Mouse (Mus musculus): ENCODE measurements at regions not wholly inside any gene's neighbourhood (a gene's known extent, or its start where the extent isn't known, plus 50 kb on each side); places are given as distances from the start of the nearest gene placed in this dataset.
A peak's percentile ranks its signal among the peaks of the same experiment; 100 is the strongest.

DNA sequence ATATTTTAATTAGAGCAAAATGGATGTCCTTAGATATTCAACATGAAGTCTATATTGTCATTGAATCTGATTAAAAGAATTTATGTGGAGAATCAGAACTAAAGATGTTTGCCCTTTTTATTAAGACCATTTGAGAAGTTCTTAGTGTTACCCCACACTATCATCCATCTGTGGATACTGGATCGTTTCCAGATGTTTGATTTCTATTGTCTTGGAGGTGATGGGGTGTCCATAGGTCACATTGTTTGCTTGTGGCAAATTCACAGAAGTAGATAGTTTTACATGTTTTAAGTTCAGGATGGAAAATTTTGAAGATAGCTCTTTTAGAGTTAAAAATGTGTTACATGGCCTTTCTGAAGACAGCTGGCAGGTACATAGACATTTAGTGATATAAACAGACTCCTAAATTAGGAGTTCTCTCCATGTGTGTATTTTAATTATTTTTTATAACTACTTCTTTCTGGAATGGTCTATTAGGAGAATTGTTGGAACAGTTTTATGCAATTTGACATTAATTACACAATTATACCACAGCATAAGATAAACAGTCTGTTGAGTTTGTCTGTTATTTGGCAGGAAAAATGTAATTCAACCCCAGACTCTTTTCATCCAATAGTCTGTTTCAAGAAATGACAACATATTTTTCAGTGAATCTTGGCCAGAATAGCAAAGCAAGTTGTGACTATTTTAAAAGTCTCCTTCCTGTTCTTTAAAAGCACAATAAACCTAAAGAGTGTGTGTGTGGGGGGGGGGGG, 368.8 kb upstream of the Plscr5 start:
- intact Hi-C loops (cut with DNase I): no loop called here
- no peak for DNase-seq

DNA sequence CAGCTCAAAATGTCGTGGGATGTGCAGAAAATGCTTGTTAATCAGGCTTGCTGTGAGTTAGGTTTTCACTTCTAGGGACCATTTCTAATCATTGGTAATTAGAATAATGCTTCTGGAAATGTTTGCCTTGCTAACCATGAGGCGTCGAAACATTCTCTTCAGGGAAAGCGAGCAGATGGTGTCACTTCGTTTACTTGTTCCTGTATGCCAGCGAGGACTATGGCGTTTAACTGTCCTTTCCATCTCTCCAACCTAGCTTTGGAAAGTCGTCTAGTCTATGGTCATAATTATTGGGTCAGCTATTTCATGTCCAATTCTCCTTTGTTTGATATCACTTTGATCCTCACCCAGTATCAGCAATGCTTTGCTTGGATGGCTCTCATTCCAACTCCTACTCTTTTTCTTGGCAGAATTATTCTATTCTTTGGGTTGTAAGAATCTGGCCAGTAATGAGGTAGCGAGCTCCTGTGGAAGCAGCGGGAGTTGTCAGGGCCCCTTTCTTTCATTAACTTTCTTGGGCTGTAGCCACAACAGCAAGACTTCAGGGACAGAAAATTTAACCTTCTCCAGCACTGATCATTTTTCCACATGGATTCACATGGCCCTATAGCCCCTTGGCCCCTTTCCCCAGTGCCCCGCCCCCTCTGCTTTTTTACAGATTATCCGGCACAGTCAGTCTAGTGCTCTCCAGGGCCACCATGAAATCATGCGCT, 374.0 kb upstream of the Plscr5 start:
- no peak for DNase-seq
- intact Hi-C loops (cut with DNase I): no loop called here

DNA sequence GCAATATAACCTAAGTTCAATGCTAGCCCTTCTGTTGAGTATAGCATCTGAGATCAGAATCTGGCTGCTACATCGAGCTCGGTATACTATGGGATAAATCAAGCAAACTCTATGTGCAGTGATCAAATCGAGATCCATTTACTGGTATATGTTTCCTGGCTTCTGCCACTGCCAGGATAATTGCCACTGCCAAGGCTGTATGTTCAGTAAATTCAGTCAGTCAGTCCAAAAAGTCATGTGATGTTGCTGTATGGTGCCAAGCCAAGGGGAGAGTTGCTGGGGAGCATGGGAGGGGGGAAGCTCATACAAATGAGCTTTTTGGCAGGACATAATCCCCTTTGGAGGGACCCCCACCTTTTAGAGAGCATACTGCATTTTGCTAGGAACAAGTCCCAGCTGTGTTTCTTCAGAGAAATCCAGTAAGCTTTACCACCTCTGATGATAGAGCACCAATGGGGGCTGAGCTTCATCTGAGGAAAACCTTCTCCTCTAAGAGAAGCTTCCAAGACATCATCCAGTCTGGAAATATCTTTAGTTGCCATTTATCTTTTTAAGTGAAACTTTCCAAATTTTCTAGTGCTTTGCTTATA, 389.3 kb upstream of the Plscr5 start:
- DNase-seq: no peak
- intact Hi-C loops (cut with DNase I): no loop called here

DNA sequence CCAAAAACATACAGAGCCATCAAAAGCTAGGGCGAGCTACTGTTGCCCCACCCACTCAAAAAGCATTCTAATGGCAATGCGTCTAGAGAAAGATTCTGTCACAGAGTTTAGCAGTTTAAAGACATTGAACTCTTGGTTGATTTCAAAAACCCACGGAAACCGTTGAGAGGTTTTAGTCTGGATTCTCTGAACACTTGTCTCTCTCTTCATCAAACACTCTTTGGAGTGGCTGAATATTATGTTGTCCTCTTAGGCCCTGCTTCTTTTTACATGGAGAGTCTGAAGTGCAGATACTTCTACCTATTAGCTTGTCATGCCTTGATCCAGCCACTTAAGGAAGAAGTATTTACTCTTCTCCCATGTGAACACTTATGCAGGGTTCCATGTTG, 393.9 kb upstream of the Plscr5 start:
- DNase-seq: no peak
- intact Hi-C loops (cut with DNase I): no loop called here

DNA sequence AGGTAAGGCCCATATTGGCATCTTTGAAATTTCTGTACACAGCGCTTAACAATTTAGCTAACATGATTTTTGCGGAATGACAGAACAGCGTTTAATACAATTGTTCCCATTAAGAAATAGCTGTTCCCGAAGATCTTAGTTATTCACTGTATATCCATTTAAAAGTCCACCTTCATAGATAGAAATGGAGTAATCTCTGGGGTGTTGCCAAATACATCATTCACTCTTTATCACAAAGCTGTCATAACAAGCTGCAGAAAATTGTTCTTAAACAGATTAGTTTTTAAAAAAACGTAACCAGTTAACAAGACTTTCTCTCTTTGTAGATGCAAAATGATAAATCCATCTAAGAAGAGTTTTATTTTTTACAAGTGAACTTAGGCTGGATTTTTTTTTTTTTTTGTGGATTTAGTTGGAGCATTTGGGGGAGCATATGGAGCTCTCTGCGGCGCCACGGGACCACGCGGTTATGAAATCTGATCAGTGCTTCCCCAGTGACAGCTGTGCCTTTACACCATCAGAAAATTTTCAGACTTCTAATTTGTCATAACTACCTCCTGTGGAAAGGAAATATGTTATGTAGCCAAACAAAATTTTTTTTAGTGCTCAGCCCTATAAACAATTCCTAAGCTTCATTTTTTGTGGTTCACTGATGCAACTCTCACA, 394.4 kb upstream of the Plscr5 start:
- DNase-seq: no peak
- intact Hi-C loops (cut with DNase I): no loop called here

DNA sequence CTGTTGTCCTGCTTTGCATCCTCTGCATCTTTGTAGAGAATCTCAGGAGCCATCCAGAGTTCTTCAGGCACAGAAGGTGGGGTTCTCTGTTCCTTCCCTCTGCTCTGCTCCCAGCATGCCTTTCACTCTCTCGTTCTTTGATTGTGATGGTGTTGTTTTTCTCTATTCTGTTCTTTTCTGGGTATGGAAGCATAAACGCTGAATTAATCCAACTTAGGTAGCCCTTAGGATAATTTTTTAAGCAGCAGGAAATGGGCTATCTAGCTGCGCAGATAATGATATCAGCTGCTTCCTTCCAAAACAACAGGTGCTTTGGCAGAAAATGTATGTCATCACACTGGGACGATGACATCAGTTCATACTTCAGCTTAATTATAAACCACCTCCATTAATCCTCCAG, 395.8 kb upstream of the Plscr5 start:
- intact Hi-C loops (cut with DNase I): no loop called here
- DNase-seq: no peak

DNA sequence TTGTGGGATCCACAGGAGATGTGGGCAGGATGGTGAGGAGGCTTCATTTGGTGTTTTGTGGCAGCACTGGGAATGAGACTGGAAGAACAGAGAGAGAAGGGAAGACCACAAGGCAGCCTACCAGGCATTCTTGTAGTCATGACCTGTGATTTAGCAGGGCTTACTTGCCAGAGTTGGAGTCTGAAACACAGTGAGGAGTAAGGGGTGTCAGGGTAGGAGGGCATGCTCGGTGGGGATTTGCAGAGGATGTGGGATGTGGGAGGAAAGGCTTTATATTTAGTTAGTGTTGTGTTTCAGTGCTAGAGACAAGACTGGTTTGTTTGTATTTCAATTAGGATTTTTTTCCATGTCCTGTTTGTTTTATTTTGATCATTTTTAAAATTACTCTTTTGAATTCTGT, 387.3 kb upstream of the Zic1 start:
- DNase-seq: no peak
- intact Hi-C loops (cut with DNase I): no loop called here

DNA sequence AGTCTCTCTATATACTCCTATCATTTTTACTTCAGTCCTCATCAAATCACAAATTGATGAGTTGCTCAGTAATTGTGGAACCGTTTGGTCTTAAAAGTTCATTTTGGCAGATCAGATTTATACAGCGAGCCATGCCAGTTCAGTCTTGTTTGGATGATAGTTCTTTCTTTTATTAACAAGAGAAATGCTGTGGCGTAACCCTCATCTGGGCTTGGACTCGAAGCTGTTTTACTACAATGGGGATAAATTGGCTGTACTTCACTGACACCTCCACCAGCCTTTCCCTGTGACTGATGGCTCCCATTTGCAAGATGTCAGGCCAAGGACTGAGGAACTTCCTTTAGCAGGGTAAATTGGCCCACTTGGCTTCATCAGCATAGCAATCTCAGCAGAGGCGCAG, 345.5 kb upstream of the Zic1 start:
- no peak for DNase-seq
- intact Hi-C loops (cut with DNase I): no loop called here

DNA sequence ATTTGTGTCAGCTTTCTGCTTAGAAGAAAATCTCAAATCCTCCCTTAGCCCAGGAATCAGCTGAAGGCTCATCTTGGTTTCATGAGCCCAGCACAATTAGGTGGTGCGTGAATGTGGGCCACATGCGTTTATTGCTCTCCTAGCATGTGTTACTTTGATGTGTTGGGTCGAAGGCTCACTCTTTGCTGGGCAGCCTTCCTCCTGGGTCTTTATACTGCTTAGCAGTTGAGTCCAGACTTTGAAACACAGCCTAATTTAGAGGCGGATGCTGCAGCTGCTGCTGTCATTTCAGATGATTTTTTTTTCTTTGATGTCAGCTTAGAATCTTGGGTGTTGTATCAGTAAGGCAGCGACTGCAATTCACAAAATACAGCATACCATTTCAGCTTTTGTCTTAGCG, 315.2 kb upstream of the Zic1 start:
- no peak for DNase-seq
- intact Hi-C loops (cut with DNase I): no loop called here

DNA sequence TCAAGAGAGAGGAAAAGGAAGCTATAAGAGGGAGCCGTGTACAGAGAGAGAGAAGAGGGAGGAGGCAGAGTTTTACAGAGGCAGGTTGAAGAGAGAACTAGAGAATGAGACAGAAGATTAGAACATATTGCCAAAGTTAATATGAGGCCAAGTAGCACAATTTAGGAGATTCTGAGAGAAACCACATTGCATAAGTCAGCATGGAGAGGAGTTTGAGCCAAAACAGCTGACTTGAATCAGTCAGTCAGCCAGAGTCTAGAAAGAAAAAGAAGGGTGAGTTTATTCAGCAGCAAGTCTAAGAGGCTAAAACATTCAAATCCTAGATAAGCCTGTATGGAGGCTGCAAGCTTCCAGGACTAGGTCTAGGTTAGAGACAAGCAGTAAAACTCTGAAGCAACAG, 301.1 kb upstream of the Zic1 start:
- DNase-seq: peak; percentile 3 to 14
- intact Hi-C loops (cut with DNase I): no loop called here

DNA sequence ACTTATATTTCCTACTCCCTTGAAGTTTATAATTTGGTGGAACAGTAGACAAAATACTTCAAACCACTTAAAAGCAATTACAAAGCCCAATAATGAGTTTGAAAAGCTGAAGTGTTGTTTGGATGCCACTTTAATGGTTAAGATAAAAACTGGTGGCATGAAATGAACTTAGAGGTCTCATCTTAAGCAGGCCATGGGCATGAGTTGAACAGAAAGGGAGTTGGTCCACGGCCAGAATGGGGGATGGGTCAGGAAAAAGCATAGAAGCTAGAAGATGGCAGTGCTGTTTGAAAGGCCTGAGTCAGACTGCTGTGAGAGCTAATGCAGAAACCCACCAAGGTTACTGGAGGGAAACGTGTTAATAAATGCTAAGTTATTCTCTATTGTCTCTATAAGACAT, 294.5 kb upstream of the Zic1 start:
- intact Hi-C loops (cut with DNase I): no loop called here
- DNase-seq: no peak

DNA sequence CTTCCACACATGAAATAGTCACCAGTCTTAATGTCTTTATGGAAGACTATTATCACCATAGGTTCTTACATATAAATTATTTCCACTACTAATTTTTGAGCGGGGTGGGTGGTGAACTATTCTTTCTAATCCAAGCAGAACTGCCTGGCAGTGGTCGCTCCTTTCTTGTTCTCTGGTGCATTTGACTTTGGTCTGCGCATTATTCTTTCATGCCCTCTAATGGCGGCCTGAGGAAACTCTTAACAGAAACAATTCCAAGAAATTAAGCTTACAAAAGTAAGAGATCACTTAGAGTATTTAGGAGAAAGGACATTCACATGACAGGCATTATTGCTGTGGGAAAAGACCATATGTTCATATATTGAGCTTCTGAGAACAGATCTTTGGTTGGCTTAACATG, 288.5 kb upstream of the Zic1 start:
- DNase-seq: no peak
- intact Hi-C loops (cut with DNase I): no loop called here

DNA sequence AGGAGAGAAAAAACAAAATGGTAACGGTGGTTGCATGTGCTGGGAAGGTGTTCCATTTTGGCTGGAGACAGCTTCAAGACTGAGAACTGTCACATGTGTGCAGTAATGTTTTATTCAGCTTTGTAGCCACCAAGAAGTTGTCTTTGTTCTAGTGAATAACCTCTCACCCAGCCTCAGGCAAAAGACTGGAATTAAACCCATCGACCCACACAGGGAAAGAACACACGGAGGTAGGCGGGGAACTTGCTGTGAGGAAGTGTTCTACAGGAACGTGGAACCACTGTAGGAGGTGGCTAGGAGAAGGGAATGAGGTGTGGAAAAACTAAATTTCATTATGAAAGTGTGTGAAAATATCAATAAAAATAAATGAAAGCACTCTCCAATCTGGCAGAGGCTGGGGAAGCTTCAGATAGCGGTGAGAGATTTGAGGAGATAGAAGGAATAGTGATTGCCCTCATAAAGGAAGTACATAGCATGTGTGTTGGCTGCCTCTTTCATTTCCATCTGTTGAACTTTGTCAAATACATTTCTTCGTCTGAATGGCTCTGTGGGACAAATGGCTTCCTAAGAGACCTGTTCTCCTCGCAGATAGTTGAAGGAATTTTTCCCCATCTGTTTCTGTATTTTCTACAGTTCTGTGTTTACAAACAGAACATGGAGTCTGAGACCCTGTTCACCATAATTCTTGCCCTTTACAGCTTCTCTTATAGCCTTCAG, 286.9 kb upstream of the Zic1 start:
- no peak for DNase-seq
- intact Hi-C loops (cut with DNase I): no loop called here

DNA sequence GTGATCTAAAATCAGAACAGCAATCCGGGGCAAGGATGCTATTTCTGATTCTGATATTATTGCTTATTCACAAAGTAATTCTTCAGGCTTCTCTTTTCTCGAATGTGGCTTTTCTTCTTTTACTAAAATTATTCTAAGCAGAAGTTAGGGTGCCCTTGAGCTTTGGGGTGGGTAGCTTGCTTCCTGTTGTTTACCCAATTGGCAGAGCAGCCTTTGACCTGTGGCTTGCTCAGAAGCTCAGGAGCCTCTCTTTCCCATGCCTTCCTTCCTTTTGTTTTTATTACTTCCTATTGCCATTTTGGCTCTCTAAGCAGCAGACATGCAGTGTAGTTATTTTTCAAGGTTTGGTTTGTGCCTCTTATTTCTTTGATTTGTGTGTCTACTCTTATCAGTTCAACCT, 244.8 kb upstream of the Zic1 start:
- no peak for DNase-seq
- intact Hi-C loops (cut with DNase I): no loop called here

DNA sequence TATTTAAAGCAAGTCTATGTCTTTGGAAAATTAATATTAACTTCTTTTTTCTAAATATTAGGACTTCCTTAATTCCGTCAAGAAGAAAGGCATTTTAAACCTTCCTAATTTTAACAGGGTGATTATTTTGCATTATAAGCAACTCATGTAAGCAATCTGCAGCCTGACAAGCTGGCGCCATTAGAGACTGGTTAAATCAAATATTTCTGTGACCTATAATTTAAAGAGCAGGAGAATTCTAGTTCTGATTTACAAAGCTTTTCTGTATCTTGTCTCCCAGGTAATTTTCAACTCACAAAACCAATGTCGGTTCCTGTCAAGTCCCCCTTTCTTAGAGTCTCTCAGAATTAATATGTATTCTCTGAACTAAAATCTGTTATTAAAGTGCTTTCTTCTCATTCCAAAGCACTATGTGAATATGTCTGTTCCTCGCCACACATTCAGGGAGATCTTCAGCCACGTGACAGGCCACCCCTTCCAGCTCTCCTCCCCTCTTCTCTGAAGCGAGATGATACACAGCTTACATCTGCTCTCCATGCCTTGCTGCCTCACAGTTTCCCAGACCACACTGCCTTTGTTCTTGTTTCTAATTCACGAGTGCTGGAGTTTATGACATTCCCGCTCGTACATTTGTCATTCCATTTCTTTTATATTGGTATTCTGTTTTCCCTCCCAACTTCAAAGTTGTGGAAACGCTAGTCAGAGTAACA, 244.0 kb upstream of the Zic1 start:
- no peak for DNase-seq
- intact Hi-C loops (cut with DNase I): no loop called here

DNA sequence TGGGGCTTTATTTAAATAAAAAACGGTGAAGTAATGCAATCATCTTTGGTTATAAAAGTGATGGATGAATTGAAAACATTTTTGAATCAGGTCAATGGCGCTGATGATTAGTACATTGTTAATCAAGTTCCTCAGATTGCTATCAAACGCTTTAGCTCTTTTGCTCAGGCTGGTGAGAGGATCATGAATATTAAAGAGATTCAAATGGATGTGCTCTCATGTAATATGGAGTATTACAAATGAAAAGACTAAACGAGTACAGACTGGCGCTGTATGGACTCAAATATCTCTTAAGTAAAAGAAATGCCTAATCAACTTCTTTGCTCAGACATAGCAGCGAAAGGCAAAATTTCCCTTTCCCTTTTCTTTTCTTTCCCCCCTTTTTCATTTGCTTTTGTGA, 236.1 kb upstream of the Zic1 start:
- intact Hi-C loops (cut with DNase I): no loop called here
- DNase-seq: no peak

DNA sequence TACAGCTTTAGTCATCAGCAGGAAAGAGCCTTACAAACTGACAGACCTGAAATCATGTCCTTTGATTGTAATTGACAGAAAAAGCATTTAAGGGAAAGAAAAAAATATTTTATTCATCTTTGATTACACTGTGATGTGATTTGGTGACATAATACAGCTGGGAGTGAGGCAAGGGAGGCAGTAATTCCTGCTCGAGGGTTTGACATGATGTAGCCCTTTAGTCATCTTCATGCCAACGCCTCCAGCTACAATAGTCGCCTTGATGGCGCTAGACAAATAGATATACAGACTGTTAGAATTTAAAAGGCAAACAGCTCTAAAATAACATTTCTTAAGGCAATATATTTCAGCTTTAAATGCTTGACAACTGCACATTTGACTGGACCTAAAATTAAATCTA, 226.3 kb upstream of the Zic1 start:
- intact Hi-C loops (cut with DNase I): no loop called here

DNA sequence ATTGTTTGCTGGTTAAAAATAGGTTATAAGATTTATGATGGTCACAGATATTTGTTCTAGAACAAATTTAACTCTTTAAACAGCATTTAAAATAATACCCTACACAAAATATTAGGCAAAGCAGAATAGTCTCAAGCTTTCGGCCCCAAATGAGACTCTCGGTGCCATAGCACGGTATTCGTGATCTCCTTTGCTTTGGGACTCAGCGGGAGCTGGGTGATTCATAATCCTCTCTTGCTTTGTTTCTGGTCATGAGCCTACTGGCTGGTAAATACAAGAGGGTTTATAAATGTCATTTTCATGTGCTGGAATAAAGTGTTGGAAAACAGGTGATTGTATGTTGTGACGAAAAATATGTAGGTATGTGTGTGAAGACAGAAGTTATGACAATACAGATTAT, 223.1 kb upstream of the Zic1 start:
- no peak for DNase-seq
- intact Hi-C loops (cut with DNase I): no loop called here

More for the DNA sequence above, 226.3 kb upstream of the Zic1 start:
- no peak for DNase-seq

DNA sequence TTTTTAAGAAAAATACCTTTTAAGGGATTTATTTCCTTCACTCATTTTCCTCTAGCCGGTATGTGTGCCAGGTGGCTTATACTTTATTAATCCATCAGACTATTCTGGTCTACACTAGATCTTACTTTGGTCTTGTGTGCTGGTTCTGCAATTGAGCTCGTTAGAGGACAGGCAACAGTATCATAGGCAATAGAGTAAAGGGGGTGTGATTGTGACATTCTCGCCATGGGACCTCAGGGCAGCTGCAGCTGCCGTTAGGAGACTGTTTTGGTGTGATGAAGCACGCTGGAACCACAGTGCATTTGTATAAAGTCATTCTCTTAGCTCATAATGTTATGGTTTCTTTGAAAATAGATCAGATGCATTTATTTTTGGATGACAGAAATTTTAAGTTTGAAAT, 222.3 kb upstream of the Zic1 start:
- intact Hi-C loops (cut with DNase I): no loop called here
- DNase-seq: no peak

DNA sequence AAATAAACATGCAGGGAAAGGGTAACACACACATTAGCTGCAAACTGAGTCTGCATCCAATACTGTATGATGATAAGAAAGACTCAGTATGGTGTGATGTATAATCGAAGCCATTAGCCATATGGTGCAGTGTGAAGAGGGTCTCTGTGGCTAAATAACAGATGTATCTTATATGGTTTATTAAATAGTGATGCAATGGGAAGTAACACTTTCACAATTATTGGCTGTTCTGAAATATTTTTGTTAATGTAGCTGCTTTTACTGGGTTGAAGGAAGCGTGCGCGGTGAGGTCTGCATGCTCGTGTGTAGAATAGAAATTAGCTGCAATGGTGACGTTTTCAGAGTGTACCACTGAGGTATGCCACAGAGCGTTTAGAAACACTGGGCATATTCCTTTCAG, 221.7 kb upstream of the Zic1 start:
- intact Hi-C loops (cut with DNase I): no loop called here
- DNase-seq: no peak

DNA sequence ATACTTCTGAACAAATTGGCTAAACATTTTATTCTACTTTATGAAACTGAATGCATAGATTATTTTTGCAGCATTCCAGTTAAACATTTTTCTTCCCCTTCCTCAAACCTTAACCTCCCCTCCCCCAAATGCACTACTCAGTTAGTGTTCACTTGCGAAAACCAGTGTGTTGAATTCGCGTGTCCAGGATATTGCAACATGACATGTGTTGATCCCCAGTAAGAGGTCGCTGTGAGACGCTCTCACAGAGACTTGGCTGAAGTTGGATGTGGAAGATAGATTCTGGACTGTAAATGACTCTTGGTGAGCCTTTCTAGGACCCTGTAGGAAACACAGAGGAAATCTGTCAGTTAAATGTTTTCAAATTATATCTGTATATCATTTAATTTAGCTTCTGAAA, 221.0 kb upstream of the Zic1 start:
- intact Hi-C loops (cut with DNase I): no loop called here
- peak in 1 of 2 experiments; percentile 1 for DNase-seq
